Mouse (Mus musculus) midbrain, embryonic 11.5 days (tissue): ENCODE results near the gene Cpa1. TPM values are rescaled to one million over a fixed set of nuclear protein-coding genes. Genes with fewer than 3 reads are reported as not detected.

Experiments
- ATAC-seq: fragments of 200-750 bp; cut with Nextera tagmentation; 2 replicates; pipeline ENCODE4 v1.8.0; 2017; ENCODE audit warnings: moderate TSS enrichment, moderate library complexity; ENCODE audit not compliant: low FRiP score
- DNase-seq: peaks from one replicate; pipeline ENCODE4 v3.0.0; 2015; ENCODE audit warnings: low spot score; ENCODE audit errors: missing footprints
- H3K27ac ChIP-seq: fragments of 300-500 bp; sonication (generic); 2 replicates; pipeline ENCODE4 v1.5.1; 2014; ENCODE audit warnings: low read depth, low read length
- H3K27me3 ChIP-seq: fragments of 300-500 bp; sonication (generic); 2 replicates; pipeline ENCODE4 v1.6.1; 2014; ENCODE audit warnings: mild to moderate bottlenecking, low read length, moderate library complexity, mixed read lengths; ENCODE audit not compliant: control insufficient read depth, insufficient read depth
- H3K36me3 ChIP-seq: fragments of 300-500 bp; sonication (generic); 2 replicates; pipeline ENCODE4 v1.6.1; 2014; ENCODE audit warnings: mild to moderate bottlenecking, low read length, moderate library complexity, mixed read lengths; ENCODE audit not compliant: control insufficient read depth, insufficient read depth
- H3K4me1 ChIP-seq: fragments of 300-500 bp; sonication (generic); 2 replicates; pipeline ENCODE4 v1.6.1; 2014; ENCODE audit warnings: low read length; ENCODE audit not compliant: control insufficient read depth, insufficient read depth
- H3K4me2 ChIP-seq: fragments of 300-500 bp; sonication (generic); 2 replicates; pipeline ENCODE4 v1.6.1; 2014; ENCODE audit warnings: mild to moderate bottlenecking, moderate library complexity
- H3K4me3 ChIP-seq: fragments of 300-500 bp; sonication (generic); 2 replicates; pipeline ENCODE4 v1.5.1; 2014; ENCODE audit warnings: low read depth, low read length
- H3K9ac ChIP-seq: fragments of 300-500 bp; sonication (generic); 2 replicates; pipeline ENCODE4 v1.6.1; 2014; ENCODE audit warnings: low read length
- H3K9me3 ChIP-seq: fragments of 300-500 bp; sonication (generic); 2 replicates; pipeline ENCODE4 v1.6.1; 2016; ENCODE audit warnings: low read length; ENCODE audit not compliant: control insufficient read depth
- WGBS: fragments of 180-500 bp; shearing (Covaris S2); extraction: QIAGEN DNeasy Blood & Tissue Kit; methylation state at CpG from one replicate; pipeline ENCODE4 v1.1.7; 2014; 5-methylcytosine and 5-hydroxymethylcytosine counted together
- polyA plus RNA-seq: library from polyadenylated mRNA; unstranded; fragments of >200 nt; fragmentation: Nextera tagmentation; extraction: Ambion mirVana; gene quantifications from 2 replicates; pipeline ENCODE4 v1.2.1, GENCODE M21; 2014

The Cpa1 gene
- 0.08 TPM in 1 of 2 replicates, not detected in the other for polyA plus RNA-seq

- Histone ChIP-seq H3K9ac (no peak within 1 kb of the TSS), H3K27ac (no peak within 1 kb of the TSS), H3K4me2 (no peak within 1 kb of the TSS), H3K27me3 (no peaks in the 10 kb centered on the region), H3K9me3 (peaks cover 4% of the 10 kb centered on the region), H3K4me1 (peaks cover 9% of the 10 kb centered on the region), H3K4me3 (no peak within 1 kb of the TSS), H3K36me3 (no peaks in the 10 kb centered on the region)
- 90% methylated on average over 5 of the region's 5 CpGs for WGBS
- DNase-seq (no peak), ATAC-seq (no peak)
Observed at GRCm38 (mm10) chr6:30638674-30639268, at the start of gene Cpa1. Gene Cpa1, plus strand, starts transcription at chr6:30639218.

GRCm38 (mm10) chr6:30589819-30590218 is 49.2 kb upstream of the Cpa1 start:
- no peak overlapping the region for H3K9ac ChIP-seq
- H3K4me2 ChIP-seq, result no peak overlapping the region
- H3K4me1 ChIP-seq, result no peaks in the 10 kb centered on the region
- WGBS, result 38% methylated on average over 2 of the region's 2 CpGs
- DNase-seq, result no peak
- no peaks in the 10 kb centered on the region for H3K9me3 ChIP-seq
- no peak overlapping the region for H3K27ac ChIP-seq
- H3K4me3 ChIP-seq, result no peak overlapping the region
- H3K36me3 ChIP-seq, result no peaks in the 10 kb centered on the region
- no peaks in the 10 kb centered on the region for H3K27me3 ChIP-seq
- no peak for ATAC-seq

- no peak overlapping the region for H3K27ac ChIP-seq
- no peaks in the 10 kb centered on the region for H3K9me3 ChIP-seq
- H3K36me3 ChIP-seq, result no peaks in the 10 kb centered on the region
- DNase-seq, result no peak
- no peak overlapping the region for H3K9ac ChIP-seq
- no peaks in the 10 kb centered on the region for H3K4me1 ChIP-seq
- no peak for ATAC-seq
- WGBS, result 65% methylated on average over 5 of the region's 5 CpGs
- no peak overlapping the region for H3K4me2 ChIP-seq
- no peaks in the 10 kb centered on the region for H3K27me3 ChIP-seq
- H3K4me3 ChIP-seq, result no peak overlapping the region
Observed at GRCm38 (mm10) chr6:30591851-30592404, 47.1 kb upstream of the Cpa1 start.

- no peak overlapping the region for H3K9ac ChIP-seq
- H3K9me3 ChIP-seq, result no peaks in the 10 kb centered on the region
- no peaks in the 10 kb centered on the region for H3K27me3 ChIP-seq
- no peak overlapping the region for H3K4me2 ChIP-seq
- no peaks in the 10 kb centered on the region for H3K4me1 ChIP-seq
- ATAC-seq (no peak), DNase-seq (no peak)
- 68% methylated on average over 10 of the region's 10 CpGs for WGBS
- no peak overlapping the region for H3K4me3 ChIP-seq
- no peaks in the 10 kb centered on the region for H3K36me3 ChIP-seq
- H3K27ac ChIP-seq, result no peak overlapping the region
Observed at GRCm38 (mm10) chr6:30592417-30592974, 46.5 kb upstream of the Cpa1 start.

GRCm38 (mm10) chr6:30594364-30594763 is 44.7 kb upstream of the Cpa1 start:
- H3K4me3 ChIP-seq, result no peak overlapping the region
- no peak for ATAC-seq
- H3K4me2 ChIP-seq, result no peak overlapping the region
- H3K27me3 ChIP-seq, result no peaks in the 10 kb centered on the region
- no peak overlapping the region for H3K9ac ChIP-seq
- no peaks in the 10 kb centered on the region for H3K4me1 ChIP-seq
- no peak overlapping the region for H3K27ac ChIP-seq
- no peaks in the 10 kb centered on the region for H3K36me3 ChIP-seq
- DNase-seq, result no peak
- no peaks in the 10 kb centered on the region for H3K9me3 ChIP-seq
- WGBS, result 86% methylated on average over 7 of the region's 7 CpGs

- DNase-seq, result no peak
Observed at GRCm38 (mm10) chr6:30596230-30596898, 42.7 kb upstream of the Cpa1 start.

GRCm38 (mm10) chr6:30600033-30600432 is 39.0 kb upstream of the Cpa1 start:
- Histone ChIP-seq H3K9ac (no peak overlapping the region), H3K27ac (no peak overlapping the region), H3K27me3 (no peaks in the 10 kb centered on the region), H3K36me3 (no peaks in the 10 kb centered on the region), H3K4me2 (no peak overlapping the region), H3K9me3 (no peaks in the 10 kb centered on the region), H3K4me1 (no peaks in the 10 kb centered on the region; the same call in 1 of the 2 replicates), H3K4me3 (no peak overlapping the region)
- WGBS, result 45% methylated on average over 3 of the region's 3 CpGs
- DNase-seq, result no peak
- no peak for ATAC-seq

More at GRCm38 (mm10) chr6:30596230-30596898, 42.7 kb upstream of the Cpa1 start:
- no peaks in the 10 kb centered on the region for H3K27me3 ChIP-seq
- no peaks in the 10 kb centered on the region for H3K9me3 ChIP-seq
- H3K4me2 ChIP-seq, result no peak overlapping the region
- no peak overlapping the region for H3K9ac ChIP-seq
- no peak for ATAC-seq
- H3K27ac ChIP-seq, result no peak overlapping the region
- no peaks in the 10 kb centered on the region for H3K36me3 ChIP-seq
- H3K4me3 ChIP-seq, result no peak overlapping the region
- no peaks in the 10 kb centered on the region; the same call in 1 of the 2 replicates for H3K4me1 ChIP-seq
- WGBS, result 90% methylated on average over 8 of the region's 8 CpGs

- Histone ChIP-seq H3K27me3 (no peaks in the 10 kb centered on the region), H3K4me1 (no peaks in the 10 kb centered on the region; the same call in 1 of the 2 replicates), H3K9ac (no peak overlapping the region), H3K4me2 (no peak overlapping the region), H3K36me3 (no peaks in the 10 kb centered on the region), H3K27ac (no peak overlapping the region), H3K4me3 (no peak overlapping the region), H3K9me3 (no peaks in the 10 kb centered on the region)
- no peak for ATAC-seq
- DNase-seq, result no peak
- 60% methylated on average over 1 of the region's 1 CpGs for WGBS
Observed at GRCm38 (mm10) chr6:30600995-30601394, 38.0 kb upstream of the Cpa1 start.

GRCm38 (mm10) chr6:30604342-30604867 is 34.6 kb upstream of the Cpa1 start:
- no peak overlapping the region for H3K27ac ChIP-seq
- peak; percentile 75 for DNase-seq
- H3K4me2 ChIP-seq, result no peak overlapping the region
- no peaks in the 10 kb centered on the region; the same call in 1 of the 2 replicates for H3K4me1 ChIP-seq
- WGBS, result 75% methylated on average over 7 of the region's 7 CpGs
- H3K36me3 ChIP-seq, result no peaks in the 10 kb centered on the region
- no peaks in the 10 kb centered on the region for H3K9me3 ChIP-seq
- no peak overlapping the region for H3K4me3 ChIP-seq
- H3K27me3 ChIP-seq, result no peaks in the 10 kb centered on the region
- no peak for ATAC-seq
- H3K9ac ChIP-seq, result no peak overlapping the region
